Mouse (Mus musculus) hindbrain, postnatal 0 days (tissue): Measurements from ENCODE around the gene Rap1gap2. TPM values are rescaled to one million over a fixed set of nuclear protein-coding genes. Genes with fewer than 3 reads are reported as not detected.

Experiments used
- ATAC-seq: fragments of 200-750 bp; cut with Nextera tagmentation; 2 replicates; pipeline ENCODE4 v1.8.0; 2017; ENCODE audit warnings: mild to moderate bottlenecking, moderate TSS enrichment, moderate library complexity
- DNase-seq: peaks from one replicate; pipeline ENCODE4 v3.0.0-alpha.2; 2015; ENCODE audit warnings: low spot score
- H3K27ac ChIP-seq: fragments of 300-500 bp; sonication (generic); 2 replicates; pipeline ENCODE4 v1.5.1; 2014; ENCODE audit warnings: mild to moderate bottlenecking
- H3K27me3 ChIP-seq: fragments of 300-500 bp; sonication (generic); 2 replicates; pipeline ENCODE4 v1.6.1; 2014; ENCODE audit warnings: low read length, mixed read lengths; ENCODE audit not compliant: insufficient read depth
- H3K36me3 ChIP-seq: fragments of 300-500 bp; sonication (generic); 2 replicates; pipeline ENCODE4 v1.6.1; 2014; ENCODE audit warnings: low read length, mixed read lengths; ENCODE audit not compliant: insufficient read depth
- H3K4me1 ChIP-seq: fragments of 300-500 bp; sonication (generic); 2 replicates; pipeline ENCODE4 v1.6.1; 2014; ENCODE audit warnings: antibody characterized with exemption, low read length, mixed read lengths; ENCODE audit not compliant: insufficient read depth
- H3K4me2 ChIP-seq: fragments of 300-500 bp; sonication (generic); 2 replicates; pipeline ENCODE4 v1.6.1; 2014; ENCODE audit warnings: low read depth, mild to moderate bottlenecking, low read length, moderate library complexity, mixed read lengths
- H3K4me3 ChIP-seq: fragments of 300-500 bp; sonication (generic); 2 replicates; pipeline ENCODE4 v1.5.1; 2014; ENCODE audit warnings: low read length
- H3K9ac ChIP-seq: fragments of 300-500 bp; sonication (generic); replicated peaks from 2 replicates; pipeline ENCODE4 v1.6.1; 2014; ENCODE audit warnings: mild to moderate bottlenecking, low read length, moderate library complexity, mixed read lengths
- H3K9me3 ChIP-seq: fragments of 300-500 bp; sonication (generic); 2 replicates; pipeline ENCODE4 v1.6.1; 2016; ENCODE audit warnings: low read length, mixed read lengths
- CTCF ChIP-seq: IDR thresholded peaks from 2 replicates; pipeline ENCODE4 v1.5.1; 2016; ENCODE audit warnings: antibody characterized with exemption, control low read depth, low read depth
- WGBS: fragments of 180-500 bp; shearing (Covaris S2); extraction: QIAGEN DNeasy Blood & Tissue Kit; methylation state at CpG from one replicate; pipeline ENCODE4 v1.1.7; 2014; 5-methylcytosine and 5-hydroxymethylcytosine counted together
- polyA plus RNA-seq: library from polyadenylated mRNA; unstranded; fragments of >200 nt; fragmentation: Nextera tagmentation; extraction: Ambion mirVana; gene quantifications from 2 replicates; pipeline ENCODE4 v1.2.1, GENCODE M21; 2015
- total RNA-seq: library from RNA; depleted of rRNA; stranded (reverse); fragments of >200 nt; gene quantifications from 2 replicates; pipeline ENCODE4 v1.2.3, GENCODE M21; 2014

Gene Rap1gap2
- total and polyA plus RNA-seq, 2 experiments from 2014 or later, result 9.9 to 55.5 TPM

DNA sequence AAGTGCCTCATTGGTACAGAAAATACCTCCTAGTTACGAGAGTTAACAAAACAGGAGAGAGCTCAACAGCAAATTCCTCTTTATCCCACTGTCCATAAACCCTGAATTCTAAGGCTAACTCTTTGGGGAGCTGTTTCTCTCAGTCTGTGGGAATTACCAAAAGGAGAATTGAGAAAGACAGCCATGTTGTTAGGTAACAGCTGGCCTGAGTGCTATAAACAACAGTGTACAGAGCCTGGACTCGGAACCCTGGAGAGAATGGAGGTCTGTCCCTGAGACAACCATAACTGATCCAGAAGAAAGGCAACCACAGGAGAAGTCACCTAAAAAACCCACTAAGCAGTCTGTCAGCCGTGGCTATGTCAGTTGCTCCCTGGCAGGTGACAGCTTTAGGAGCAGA lies 198.3 kb downstream of the Rap1gap2 start:
- 69% methylated on average over 3 of the region's 3 CpGs for WGBS
- Histone ChIP-seq H3K4me1 (peaks cover 12% of the 10 kb centered on the region), H3K9ac (no peak overlapping the region), H3K27me3 (no peaks in the 10 kb centered on the region), H3K36me3 (no peaks in the 10 kb centered on the region), H3K4me2 (no peak overlapping the region), H3K4me3 (no peak overlapping the region), H3K27ac (no peak overlapping the region), H3K9me3 (no peaks in the 10 kb centered on the region)
- DNase-seq (no peak), ATAC-seq (no peak)
- TF ChIP-seq CTCF, result no peak

DNA sequence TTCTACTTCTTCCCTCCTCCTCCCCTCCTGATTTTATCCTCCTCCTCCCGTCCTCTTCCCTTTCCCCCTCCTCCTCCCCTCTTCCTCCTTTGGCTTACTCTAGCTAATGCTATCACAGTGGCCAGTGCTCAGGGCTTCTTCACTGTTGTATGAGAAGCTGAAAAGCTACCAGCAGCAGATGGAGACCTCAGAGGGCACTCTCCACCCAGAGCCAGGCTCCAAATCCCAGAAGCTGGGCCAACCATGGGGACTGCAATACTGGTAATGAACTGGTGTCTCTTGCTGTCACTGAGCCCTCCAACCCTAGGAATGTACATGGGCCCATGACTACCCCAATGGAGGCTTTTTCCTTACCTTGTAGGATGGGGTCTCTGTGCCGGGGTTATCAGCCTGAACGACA lies 198.8 kb downstream of the Rap1gap2 start:
- H3K9ac ChIP-seq, result no peak overlapping the region
- H3K27me3 ChIP-seq, result no peaks in the 10 kb centered on the region
- H3K4me1 ChIP-seq, result peaks cover 12% of the 10 kb centered on the region
- 77% methylated on average over 3 of the region's 3 CpGs for WGBS
- no peak for ATAC-seq
- H3K4me3 ChIP-seq, result no peak overlapping the region
- H3K27ac ChIP-seq, result no peak overlapping the region
- no peaks in the 10 kb centered on the region for H3K36me3 ChIP-seq
- H3K9me3 ChIP-seq, result no peaks in the 10 kb centered on the region
- DNase-seq, result no peak
- TF ChIP-seq CTCF, result no peak
- H3K4me2 ChIP-seq, result no peak overlapping the region

DNA sequence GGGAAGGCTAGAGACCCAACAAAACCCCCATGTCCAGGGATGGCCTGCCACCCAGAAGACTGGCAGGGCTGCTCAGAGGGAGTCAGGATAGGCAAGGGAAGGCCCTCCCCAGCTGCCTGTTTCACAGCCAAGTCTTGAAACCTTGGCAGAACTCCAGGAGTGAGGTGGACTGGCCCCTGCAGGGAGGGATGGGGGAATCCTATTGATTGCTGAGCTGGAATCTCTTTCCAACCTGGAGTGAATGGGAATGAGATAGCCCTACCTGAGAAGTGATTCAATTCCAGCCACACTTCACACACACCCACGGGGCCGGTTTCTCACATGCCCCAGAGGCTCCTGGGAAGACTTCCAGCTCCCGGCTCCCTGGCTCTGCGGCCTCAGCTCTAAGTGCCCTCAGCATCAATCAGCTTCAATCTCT lies 200.9 kb downstream of the Rap1gap2 start:
- Histone ChIP-seq H3K4me1 (peaks cover 12% of the 10 kb centered on the region), H3K9ac (no peak overlapping the region), H3K4me3 (no peak overlapping the region), H3K4me2 (no peak overlapping the region), H3K36me3 (no peaks in the 10 kb centered on the region), H3K27ac (peak overlapping the region; percentile 80), H3K27me3 (no peaks in the 10 kb centered on the region), H3K9me3 (no peaks in the 10 kb centered on the region)
- TF ChIP-seq CTCF, result no peak
- ATAC-seq, result peak; percentile 50
- 38% methylated on average over 4 of the region's 4 CpGs for WGBS
- peak; percentile 80 for DNase-seq

DNA sequence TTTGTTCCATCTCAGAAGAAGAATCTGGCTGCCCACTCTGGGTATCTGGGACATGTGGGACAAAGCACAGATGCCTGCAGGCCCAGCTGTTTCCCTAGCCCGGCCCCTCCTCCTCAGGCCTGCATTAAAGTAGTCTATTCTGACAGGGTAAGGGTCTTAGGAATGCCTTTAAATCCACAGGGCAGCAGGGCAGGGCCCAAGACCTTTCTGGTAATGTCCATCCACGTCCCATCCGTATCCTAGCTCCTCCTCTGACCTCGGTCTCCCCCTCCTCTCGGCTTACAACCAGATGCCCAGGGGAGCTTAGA lies 201.3 kb downstream of the Rap1gap2 start:
- ATAC-seq (peak; percentile 22), DNase-seq (peak; percentile 11)
- Histone ChIP-seq H3K27me3 (no peaks in the 10 kb centered on the region), H3K9ac (no peak overlapping the region), H3K9me3 (no peaks in the 10 kb centered on the region), H3K4me2 (no peak overlapping the region), H3K27ac (peak overlapping the region; percentile 80), H3K36me3 (no peaks in the 10 kb centered on the region), H3K4me3 (no peak overlapping the region), H3K4me1 (peaks cover 12% of the 10 kb centered on the region)
- TF ChIP-seq CTCF, result no peak
- 48% methylated on average over 5 of the region's 5 CpGs for WGBS

DNA sequence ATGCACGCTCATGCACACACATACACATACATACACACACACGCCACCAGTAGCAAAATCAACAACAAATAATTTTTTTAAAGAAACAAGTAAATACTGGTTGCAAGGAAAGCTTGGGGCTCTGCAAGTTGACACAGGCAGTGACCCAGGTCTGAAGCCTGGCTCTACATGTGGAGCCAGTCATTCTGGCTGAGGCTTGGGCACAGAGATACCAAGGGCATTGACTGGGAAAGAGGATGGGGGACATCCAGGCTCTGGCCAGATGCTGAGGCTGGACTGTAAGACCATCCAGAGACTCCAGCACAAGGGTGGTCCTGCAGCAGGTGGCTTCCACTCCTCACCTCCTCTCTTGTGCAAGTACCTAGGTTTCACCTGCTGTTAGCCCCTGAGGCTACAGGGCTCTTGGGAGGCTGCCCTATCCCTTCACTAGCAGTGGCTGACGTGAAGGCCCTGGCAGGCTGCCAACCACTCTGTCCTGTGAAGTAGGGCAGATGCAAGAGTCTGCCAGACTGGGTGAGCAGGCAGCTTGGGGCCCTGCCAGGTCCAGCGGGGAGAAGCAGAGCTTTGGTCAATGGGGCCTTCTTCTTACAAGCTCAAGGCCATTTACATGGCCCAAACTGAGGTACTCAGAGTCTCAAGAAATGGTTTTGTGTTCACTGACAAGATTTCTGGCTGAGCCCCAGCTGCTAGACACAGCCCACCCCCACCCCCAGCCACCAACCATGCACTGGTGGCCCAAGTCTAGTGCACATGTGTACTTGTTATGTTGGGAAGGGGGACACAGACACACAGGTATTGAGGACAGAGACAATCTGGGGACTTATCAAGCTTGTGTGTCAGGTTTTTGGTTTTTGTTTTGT lies 201.9 kb downstream of the Rap1gap2 start:
- H3K9me3 ChIP-seq, result no peaks in the 10 kb centered on the region
- TF ChIP-seq CTCF, result no peak
- peak; percentile 95 for DNase-seq
- WGBS, result 55% methylated on average over 4 of the region's 4 CpGs
- H3K4me2 ChIP-seq, result no peak overlapping the region
- H3K4me3 ChIP-seq, result no peak overlapping the region
- ATAC-seq, result peak; percentile 90
- peaks cover 12% of the 10 kb centered on the region for H3K4me1 ChIP-seq
- no peak overlapping the region for H3K9ac ChIP-seq
- no peaks in the 10 kb centered on the region for H3K36me3 ChIP-seq
- peak overlapping the region; percentile 80 for H3K27ac ChIP-seq
- no peaks in the 10 kb centered on the region for H3K27me3 ChIP-seq

DNA sequence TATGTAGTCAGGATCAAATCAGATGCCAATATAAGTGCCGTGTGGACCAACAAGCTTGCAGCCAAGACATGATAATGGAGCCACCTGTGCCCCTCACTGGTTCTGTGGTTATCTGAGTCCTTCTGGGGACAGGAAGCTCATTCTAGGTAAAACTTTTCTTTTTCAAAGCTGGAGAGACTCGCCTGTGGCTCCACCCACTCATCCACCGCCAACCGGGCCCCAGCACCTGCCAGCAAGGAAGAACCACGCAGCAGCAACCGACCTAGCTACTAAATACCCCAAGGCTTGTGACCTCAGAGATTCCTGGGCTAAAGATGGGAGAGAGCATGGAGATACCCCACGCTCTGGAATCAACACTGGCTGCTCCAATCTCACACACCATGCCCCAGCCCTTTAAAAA lies 205.5 kb downstream of the Rap1gap2 start:
- Histone ChIP-seq H3K4me2 (no peak overlapping the region), H3K27ac (no peak overlapping the region), H3K27me3 (no peaks in the 10 kb centered on the region), H3K9ac (no peak overlapping the region), H3K4me3 (no peak overlapping the region), H3K36me3 (no peaks in the 10 kb centered on the region), H3K4me1 (peaks cover 12% of the 10 kb centered on the region), H3K9me3 (no peaks in the 10 kb centered on the region)
- no peak for TF ChIP-seq CTCF
- 78% methylated on average over 7 of the region's 7 CpGs for WGBS
- no peak for DNase-seq
- ATAC-seq, result no peak

DNA sequence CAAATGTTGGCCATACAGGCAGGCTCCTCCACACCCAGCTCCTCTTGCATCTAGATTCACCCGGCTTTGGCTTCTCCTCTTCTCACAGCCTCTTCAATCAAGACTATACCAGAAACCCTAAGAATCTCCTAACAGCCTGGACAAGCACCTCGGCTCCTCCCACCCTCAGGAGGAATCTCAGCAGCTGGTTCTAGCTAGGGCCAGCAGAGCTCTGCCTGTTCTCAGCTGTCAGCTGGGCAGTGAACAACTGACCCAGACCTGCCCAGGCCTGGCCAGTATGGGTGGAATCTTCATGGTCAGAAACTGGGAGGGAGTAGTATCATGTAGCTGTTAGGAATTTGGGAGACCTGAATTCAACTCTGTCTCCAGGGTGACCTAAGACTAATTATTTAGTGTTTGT lies 206.5 kb downstream of the Rap1gap2 start:
- H3K4me2 ChIP-seq, result no peak overlapping the region
- H3K4me3 ChIP-seq, result no peak overlapping the region
- no peak overlapping the region for H3K27ac ChIP-seq
- no peak for TF ChIP-seq CTCF
- H3K4me1 ChIP-seq, result peaks cover 6% of the 10 kb centered on the region
- ATAC-seq (no peak), DNase-seq (no peak)
- 73% methylated on average over 2 of the region's 2 CpGs for WGBS
- H3K9me3 ChIP-seq, result no peaks in the 10 kb centered on the region
- no peaks in the 10 kb centered on the region for H3K27me3 ChIP-seq
- H3K36me3 ChIP-seq, result no peaks in the 10 kb centered on the region
- H3K9ac ChIP-seq, result no peak overlapping the region
